Mouse (Mus musculus): ENCODE measurements around the gene Ankrd23.

Gene Ankrd23

DNA sequence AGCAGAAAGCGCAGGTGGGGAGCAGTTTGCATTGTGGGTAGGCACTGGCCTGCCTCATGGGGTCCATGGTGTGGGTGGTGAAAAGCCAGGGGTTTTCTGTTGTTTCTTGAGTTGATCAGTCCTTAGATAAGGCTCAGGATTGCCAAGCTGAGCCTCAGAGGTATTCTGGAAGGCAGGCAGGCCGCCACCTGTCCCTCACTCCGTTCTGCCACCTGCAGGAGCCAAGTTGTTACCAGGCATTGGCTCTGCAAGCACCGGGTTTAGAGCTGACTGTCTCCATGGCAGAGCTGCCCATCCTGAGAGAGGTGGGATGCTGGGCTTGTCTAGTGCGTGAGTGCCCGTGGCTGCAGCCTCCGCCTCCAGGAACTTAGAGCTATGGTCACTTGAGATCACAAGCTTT lies 14.5 kb downstream of the Ankrd23 start:
- in situ Hi-C loops (cut with MboI, MseI) = no loop called here

DNA sequence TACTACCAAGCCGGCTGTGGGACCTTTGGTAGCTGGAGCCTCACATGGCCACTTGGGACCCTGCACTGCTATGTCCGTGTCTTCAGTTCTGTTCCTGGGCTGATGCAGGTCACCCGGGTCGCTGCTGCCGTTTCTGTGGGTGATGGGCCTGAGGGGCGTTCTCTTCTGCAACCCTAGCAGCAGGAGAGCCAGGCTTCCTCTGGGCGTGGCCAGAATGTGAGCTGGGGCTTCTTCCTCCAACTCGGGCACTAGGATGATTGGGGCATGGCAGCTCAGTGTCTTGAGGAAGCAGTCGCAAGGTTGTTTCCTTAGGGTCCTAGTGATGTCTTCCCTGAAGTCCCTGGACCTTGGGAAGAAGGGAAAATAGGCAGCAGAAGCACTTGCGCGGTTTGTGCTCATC lies 17.1 kb downstream of the Ankrd23 start:
- in situ Hi-C loops (cut with MboI, MseI) = no loop called here

DNA sequence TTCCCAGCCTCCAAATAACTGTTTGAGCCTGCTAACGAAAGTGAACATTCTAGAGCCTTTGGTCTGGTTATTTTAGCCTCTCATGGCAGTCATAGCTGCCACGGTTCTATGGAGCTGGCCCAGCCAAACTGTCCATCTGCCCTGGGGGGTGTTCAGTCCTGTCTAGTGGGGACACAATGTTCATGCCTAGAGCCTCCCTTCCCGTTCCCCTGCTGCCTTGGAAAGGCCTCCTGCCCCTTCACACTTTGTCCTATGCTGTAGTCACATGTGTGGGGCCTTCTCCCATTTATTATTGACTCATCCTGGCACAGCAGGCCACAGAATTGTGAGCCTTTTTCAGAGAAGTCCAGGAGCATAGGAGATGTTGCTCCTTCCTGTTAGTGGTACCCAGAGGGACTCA lies 18.4 kb downstream of the Ankrd23 start:
- in situ Hi-C loops (cut with MboI, MseI) = no loop called here

DNA sequence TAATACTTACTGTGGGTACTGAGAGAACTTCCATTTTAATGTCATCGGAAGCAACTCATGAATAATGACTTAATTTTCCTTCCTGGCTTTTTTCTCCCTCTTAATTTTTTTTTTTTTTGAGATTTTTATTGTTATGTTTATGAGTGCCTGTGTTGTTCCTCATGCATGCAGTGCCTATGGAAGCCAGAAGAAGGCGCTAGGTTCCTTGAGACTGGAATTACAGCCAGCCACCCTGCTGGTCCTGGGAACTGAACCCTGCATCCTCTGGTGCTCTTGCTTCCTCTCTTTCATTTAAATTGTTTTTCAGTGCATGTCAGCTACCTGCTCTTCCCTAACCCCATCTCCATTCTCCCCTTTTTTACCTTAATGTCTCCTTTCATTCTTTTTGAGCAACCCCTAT lies 23.0 kb downstream of the Ankrd23 start:
- in situ Hi-C loops (cut with MboI, MseI) = no loop called here

DNA sequence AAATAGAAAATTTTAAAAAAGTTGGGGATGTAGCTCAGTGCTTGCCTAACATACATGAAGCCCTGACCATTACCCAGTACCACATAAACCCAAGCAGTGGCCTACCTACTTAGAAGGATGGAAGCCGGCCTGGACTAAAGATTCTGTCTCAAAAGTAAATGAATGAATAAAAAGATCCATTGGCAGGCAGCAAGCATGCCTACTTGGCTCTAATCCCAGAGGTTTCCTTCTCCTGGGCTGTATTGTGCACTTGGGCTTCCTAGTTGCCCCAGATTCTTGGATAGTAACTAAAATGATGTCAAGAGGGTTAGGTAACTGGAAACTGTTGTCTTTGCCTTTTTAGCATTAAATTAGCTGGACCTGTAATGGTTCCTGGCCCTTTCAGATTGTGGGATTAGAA lies 23.4 kb downstream of the Ankrd23 start:
- in situ Hi-C loops (cut with MboI, MseI) = no loop called here

DNA sequence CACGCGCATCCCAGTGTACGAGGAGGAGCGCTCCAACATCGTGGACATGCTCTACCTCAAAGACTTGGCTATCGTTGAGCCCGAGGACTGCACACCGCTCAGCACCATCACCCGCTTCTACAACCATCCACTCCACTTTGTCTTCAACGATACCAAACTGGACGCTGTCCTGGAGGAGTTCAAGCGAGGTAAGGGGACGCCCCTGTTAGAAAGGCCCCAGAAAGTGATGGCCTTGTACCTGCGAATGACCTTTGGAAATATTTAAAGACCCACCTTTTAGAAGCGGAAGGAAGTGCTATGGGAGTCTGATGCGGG lies 23.8 kb downstream of the Ankrd23 start:
- in situ Hi-C loops (cut with MboI, MseI) = no loop called here

DNA sequence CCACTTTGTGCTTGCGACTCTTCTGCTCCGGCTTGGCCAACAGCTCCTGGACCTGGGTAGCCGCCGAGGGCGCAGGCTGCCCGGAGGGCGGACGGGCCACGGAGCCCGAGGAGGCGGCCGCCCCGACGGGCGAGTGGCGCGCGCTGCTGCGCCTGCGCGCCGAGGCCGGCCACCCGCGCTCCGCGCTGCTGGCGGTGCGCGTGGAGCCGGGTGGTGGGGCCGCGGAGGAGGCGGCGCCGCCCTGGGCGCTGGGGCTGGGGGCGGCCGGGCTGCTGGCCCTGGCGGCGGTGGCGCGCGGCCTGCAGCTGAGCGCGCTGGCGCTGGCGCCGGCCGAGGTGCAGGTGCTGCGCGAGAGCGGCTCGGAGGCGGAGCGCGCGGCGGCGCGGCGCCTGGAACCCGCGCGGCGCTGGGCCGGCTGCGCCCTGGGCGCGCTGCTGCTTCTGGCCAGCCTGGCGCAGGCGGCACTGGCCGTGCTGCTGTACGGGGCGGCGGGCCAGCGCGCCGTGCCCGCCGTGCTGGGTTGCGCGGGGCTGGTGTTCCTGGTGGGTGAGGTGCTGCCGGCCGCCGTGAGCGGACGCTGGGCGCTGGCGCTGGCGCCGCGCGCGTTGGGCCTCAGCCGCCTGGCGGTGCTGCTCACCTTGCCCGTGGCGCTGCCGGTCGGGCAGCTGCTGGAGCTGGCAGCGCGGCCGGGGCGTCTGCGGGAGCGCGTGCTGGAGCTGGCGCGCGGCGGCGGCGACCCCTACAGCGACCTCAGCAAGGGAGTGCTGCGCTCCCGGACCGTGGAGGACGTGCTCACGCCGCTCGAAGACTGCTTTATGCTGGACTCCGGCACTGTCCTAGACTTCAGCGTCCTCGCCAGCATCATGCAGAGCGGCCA lies 24.4 kb downstream of the Ankrd23 start:
- in situ Hi-C loops (cut with MboI, MseI) = no loop called here

DNA sequence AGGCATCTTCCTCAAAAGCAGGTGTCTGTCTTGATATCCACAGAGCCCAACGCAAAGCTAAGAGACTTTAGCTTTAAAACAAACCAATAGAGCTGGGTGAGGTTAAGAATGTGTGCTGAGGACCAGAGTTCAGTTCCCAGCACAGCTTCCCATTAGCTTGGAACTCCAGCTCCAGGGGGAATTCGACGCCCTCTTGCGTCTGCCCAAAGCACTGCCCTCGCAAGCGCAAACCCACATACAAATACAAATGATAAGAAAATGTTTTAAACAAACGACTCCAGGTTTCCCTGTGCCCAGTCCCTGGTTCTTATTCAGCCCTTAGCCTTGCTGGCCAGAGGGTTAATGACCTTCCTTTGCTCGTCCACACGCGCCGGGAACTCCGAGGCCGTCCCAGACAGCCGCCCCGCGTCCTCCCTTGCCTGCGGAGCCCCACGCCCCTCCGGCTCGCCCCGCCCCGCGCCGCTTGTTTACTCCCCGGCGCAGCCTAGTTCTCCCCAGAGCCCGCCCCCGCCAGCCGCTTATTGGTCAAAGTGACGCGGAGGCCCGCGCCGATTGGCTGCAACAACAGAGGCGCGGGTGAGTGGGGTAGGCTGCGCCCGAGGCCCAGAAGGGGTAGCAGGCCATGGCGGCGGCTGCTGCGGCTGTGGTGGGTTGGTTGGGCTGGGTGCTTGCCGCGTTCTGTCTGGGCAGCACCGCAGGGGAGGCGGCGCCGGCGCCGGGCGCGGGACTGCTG lies 25.2 kb downstream of the Ankrd23 start, which contains the start of gene Cnnm3:
Cnnm3 (plus strand) TSS at position 579 of the 733 bp plus-strand sequence.
- in situ Hi-C loops (cut with MboI, MseI) = no loop called here

DNA sequence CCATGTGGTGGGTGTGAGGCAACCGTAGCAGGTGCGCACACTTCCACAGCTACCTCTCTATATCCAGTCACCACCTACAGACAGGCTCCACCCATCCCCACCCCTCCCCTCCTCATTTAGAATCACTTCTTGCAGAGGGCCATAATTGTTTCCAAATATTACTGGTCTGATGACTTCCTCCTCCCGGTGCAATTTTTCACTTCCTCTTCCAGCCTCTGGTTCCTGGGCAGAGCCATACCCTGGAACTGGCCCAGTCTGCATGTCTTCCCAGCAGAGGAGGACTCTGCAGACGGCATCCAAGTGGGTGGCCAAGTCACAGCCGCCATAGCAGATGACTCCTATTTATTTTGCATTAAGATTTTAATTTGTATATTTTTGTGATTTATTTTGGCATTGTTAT lies 28.4 kb downstream of the Ankrd23 start:
- in situ Hi-C loops (cut with MboI, MseI) = no loop called here

DNA sequence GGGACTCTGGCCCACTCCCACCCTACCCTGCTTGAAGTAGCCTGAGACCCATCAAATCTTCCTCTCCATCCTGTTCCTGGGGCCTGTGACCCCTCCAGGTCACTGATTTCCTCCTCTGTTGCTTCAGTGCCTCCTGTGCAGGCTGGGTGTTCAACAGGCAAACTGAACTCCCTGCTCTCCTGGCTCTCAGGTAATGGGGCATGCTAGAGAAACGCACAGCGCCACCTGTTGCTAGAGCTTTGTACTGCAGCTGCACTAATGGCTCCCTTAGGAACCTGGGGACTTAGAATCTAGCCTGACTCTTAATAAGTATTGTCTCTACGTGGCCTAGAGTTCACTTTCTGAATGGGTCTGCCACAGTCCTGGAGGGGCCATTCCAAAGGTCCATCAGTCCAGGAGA lies 35.4 kb downstream of the Ankrd23 start:
- in situ Hi-C loops (cut with MboI, MseI) = no loop called here

DNA sequence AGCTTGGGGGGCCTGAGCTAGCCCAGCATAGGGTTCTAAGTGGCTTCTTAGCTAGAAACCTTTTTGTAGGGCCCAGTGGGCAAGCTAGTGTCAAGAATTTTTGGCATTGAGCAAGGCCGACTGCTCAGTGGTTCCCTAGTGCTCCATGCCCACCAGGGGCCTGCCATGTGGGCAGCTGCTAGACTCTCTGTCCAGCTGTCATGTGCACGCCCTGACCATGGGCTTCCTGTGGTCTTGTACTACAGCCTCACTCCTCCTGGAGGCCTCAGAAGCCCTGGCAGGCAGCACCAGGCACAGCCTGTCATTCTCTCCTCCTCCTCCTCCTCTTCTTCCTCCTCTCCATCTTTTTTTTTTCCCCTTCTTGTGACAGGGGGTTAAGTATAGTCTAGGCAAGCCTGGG lies 39.4 kb downstream of the Ankrd23 start:
- in situ Hi-C loops (cut with MboI, MseI) = no loop called here

DNA sequence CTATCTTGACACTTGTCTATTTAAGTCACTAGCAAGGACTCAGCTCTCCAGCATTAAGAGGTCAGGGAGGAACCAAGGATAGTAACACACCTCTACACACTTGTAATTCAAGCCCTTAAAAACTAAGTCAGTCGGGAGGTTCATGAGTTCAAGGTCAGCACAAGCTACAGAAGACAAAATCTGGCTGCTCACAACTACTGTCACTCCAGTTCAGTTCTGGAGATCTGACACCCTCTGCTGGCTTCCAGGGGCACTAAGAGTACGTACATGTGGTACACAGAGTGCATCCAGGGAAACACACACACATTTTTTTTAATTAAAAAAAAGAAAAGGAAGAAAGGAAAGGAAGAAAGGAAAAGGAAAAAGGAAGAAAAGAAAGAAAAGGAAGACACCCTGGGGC lies 40.0 kb downstream of the Ankrd23 start:
- in situ Hi-C loops (cut with MboI, MseI) = no loop called here

DNA sequence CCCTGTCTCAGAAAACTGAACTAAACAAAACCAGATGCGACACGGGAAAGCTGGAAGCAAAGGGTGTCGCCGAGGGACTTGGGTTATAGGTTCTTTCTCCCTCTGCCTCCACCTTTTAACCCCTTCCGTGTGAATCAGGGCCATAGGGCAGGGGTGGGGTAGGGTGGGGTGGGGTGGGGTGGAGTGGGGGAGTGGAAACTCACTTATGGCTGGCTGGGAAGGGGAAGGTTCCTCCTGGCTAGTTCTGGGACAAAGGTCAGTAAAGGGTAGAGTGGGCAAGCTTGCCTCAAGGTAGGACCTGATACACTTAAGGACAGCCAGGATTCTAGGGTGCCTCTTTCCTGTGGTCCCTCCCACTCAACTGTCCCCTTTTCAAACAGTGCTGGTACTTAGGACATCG lies 43.4 kb downstream of the Ankrd23 start:
- in situ Hi-C loops (cut with MboI, MseI) = no loop called here

DNA sequence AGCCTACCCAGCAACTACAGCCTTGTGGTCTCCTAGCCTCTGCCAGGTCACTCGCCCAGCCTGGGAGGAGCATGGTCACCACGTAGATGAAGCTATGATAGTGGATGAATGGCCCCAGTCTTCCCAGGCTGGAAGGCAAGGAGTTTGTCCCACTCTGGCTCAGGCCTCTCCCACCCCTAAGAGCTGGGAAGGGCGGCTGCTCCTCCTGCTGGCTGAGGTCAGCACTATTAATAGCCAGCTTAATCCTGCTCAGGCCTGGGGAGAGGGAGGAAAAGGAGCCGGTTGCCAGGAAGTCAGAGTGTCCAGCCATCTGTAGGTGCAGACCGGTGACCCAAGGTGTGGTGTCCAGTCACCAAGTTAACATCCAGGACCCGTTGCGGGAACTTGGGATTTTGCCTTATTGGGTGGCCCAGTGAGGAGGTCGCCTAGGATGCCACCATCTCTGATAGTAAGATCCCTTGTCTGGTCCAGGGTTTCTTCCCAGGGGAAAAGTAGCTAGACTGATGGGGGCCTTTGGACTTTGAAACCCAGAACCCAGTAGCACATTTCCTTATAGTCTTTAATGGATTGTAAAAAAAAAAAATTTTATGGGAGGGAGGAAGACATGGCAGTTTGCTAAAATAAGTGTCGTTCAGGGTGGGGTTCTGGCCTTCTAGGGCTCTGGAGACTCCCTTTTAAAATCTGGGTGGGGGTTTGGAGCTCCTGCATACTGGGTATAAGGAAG lies 44.1 kb downstream of the Ankrd23 start:
- in situ Hi-C loops (cut with MboI, MseI) = no loop called here

DNA sequence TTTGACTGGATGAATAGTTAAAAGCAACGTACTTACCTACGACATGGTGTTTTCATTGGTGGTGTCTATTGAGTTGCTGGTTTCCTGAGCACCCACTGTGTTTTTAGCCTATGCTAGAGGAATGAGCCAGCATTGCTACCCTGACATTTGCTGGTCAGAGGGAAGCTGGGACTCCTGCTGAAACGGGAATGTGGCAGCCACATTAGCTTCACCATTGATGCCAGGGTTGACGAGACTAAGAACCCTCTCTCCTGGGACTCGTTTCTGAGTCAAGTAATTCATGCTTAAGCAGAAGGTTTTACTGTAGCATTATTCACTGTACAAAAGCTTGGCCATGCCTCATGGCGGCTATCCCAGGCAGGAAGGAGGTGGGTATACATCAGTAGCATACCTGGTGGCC lies 47.0 kb downstream of the Ankrd23 start:
- in situ Hi-C loops (cut with MboI, MseI) = no loop called here

DNA sequence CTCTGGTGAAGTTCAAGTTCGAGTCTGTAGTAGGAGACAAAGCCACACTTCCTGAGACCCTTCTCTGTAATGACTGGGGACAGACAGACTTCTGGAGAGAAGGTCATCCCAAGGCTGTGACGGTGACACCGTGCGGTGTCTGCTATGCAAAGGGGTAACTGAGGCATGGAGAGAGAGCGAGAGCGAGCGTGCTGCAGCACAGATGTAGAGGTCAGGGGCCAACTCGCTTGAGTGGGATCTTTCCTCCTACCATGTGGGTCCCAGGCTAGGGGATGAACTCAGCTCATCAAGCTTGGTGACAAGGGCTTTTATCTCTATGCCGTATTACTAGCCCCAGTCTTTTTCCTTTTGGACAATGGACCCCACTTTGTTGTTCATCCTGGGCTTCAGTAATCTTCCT lies 49.6 kb downstream of the Ankrd23 start:
- in situ Hi-C loops (cut with MboI, MseI) = no loop called here

DNA sequence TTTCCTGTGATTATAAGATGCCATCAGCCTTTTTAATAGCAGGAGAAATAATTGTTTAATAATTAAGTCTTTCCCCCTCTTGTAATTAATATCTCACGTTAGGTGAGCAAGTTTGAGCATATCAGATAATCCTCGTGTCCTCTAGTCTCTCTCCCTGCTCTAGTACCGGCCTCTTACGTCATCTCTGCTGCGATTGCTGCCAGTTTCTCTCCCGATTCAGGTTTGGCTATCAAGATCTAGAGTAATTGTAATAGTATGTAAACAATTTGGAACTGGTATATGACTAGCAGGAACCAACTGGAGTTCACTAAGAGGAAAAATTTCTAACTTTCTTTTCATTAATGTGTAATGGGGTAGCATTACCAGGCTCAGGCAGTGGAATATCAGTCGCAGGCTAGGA lies 51.6 kb downstream of the Ankrd23 start:
- in situ Hi-C loops (cut with MboI, MseI) = no loop called here

DNA sequence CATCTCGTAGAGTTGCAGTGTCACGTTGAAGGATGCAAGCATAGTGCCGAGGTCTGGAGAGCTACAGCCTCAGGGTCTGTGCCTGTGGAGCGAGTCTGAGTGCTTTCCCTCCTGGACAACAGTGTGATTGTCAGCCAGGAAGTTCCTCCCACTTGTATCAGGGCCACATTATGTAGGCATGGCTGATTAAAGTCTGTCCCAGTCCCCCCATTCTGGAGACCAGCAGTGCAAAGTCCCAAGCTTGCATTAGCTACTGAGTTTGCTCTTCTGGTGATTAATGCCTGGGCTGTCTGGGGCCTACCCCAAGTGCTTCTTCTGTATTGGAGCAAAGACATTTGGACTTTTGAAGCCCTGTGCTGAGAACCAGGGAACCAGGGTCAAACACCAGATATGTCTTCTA lies 52.9 kb downstream of the Ankrd23 start:
- in situ Hi-C loops (cut with MboI, MseI) = no loop called here
